ENCODE assay signal across 10 mouse cellular contexts in the genomic region with DNA sequence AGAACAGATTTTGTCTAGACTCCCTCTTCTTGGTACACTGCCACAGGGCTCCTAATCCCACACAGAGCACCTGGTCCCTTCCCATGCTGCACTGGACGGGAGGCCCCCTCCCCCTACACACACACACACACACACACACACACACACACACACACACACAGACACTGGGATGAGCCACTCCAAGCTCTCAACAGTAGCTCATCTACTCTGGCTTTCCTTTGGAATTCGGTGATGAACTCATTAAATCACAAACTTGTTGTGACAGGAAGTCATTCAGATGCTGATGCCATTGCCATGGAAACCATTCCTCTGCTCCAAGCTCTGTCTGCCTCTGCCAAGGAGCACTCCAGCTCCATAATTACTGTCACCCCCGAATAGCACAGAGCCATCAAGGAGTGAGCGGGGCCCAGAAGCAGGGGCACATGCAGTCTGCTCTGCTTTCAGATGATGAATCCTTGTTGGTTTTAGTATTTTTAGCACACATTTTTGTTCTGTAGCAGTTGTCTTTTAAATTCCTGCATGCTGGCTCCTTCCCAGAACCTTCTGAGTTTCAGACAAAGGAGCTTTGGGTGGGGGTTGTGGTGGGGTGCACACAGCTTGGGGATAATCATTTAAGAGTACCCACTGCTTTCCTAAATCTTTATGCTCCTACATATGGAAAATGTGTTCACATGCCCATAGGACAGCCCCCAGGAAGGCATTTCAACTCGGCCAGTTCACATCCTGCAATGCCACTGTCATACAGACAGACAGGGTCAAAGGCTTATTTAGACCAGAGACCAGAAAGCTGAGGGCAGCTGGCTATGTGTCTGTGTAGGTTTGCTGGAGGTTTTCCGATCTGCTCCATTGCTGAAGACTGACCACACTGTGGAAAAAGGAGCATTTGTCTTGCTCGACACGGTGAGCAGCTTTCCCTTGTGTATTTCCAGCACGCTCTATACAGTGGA. TPM values are rescaled to one million over a fixed set of nuclear protein-coding genes. Genes with fewer than 3 reads are reported as not detected.
DNase-seq lines count a peak whose midpoint lies in the region; ATAC-seq and TF ChIP-seq lines count a peak whose summit lies in the region.
"Had no signal": no experiment of that assay in that cellular context is flagged by ENCODE, and none has a peak within 500 bp of the region (broad histone marks: within the 10 kb centered on the region; RNA-seq: fewer than 3 reads in every experiment).

No protein-coding gene starts in this region.

- ATAC-seq in liver, embryonic 12.5 days = no peak

- no peaks in the 10 kb centered on the region for H3K27me3 ChIP-seq in liver, adult 2 months (ENCODE audit: control insufficient read depth, insufficient read depth, low read length)
- no peaks in the 10 kb centered on the region for H3K27me3 ChIP-seq in liver, embryonic 12.5 days (replicated peaks)

- peak; percentile 29 for DNase-seq in liver, adult 2 months (ENCODE audit: extremely low read depth, low read depth, low spot score)
- peak; percentile 71 to 79 for DNase-seq in frontal cortex, postnatal 36 days (ENCODE audit: low spot score in 2 of 2)
- peak; percentile 62 to 66 for DNase-seq in left cerebral cortex, postnatal 36 days (ENCODE audit: low spot score in 2 of 2)
- peak; percentile 51 for DNase-seq in right cerebral cortex, postnatal 14 days
- no peak for DNase-seq in ovary, postnatal 10 days (ENCODE audit: low spot score)
- DNase-seq in spleen, postnatal 14 days (ENCODE audit: low spot score in 2 of 2) = no peak
- DNase-seq in adrenal gland, adult (ENCODE audit: inconsistent age in 2 of 2, low spot score in 1 of 2) = no peak

- no peak for TF ChIP-seq POLR2A in liver, adult 2 months (IDR thresholded peaks at IDR 0.05; ENCODE audit: extremely low read depth, insufficient read depth, low read length)

- no peaks in the 10 kb centered on the region for H3K9me3 ChIP-seq in liver, embryonic 12.5 days (replicated peaks)
- H3K9me3 ChIP-seq: G1E had no signal

- no peaks in the 10 kb centered on the region for H3K79me2 ChIP-seq in liver, adult 2 months (ENCODE audit: control insufficient read depth, insufficient read depth, low read length)

- no peak overlapping the region for H3K9ac ChIP-seq in liver, adult 2 months (ENCODE audit: low read depth, low read length)
- no peak overlapping the region for H3K9ac ChIP-seq in liver, embryonic 12.5 days

- H3K27ac ChIP-seq in liver, adult 2 months (replicated peaks; ENCODE audit: insufficient read depth, low read depth, low read length) = no peak overlapping the region
- no peak overlapping the region for H3K27ac ChIP-seq in liver, embryonic 12.5 days
- H3K27ac ChIP-seq: macrophage had no signal

- TF ChIP-seq CTCF in liver, adult 2 months (IDR thresholded peaks at IDR 0.05; ENCODE audit: low read depth, low read length) = no peak

- no peaks in the 10 kb centered on the region for H3K36me3 ChIP-seq in liver, adult 2 months (ENCODE audit: control insufficient read depth, insufficient read depth, low read length)
- no peaks in the 10 kb centered on the region for H3K36me3 ChIP-seq in liver, embryonic 12.5 days
- H3K36me3 ChIP-seq: G1E had no signal

- intact Hi-C loops in left cerebral cortex, postnatal 36 days (cut with DNase I) = loop anchor here (5.0 kb wide), 1 partner anchor 36 kb away; no protein-coding TSS in a partner anchor

- H3K4me3 ChIP-seq in liver, adult 2 months (ENCODE audit: insufficient read depth, low read depth, low read length) = no peak overlapping the region
- H3K4me3 ChIP-seq in liver, embryonic 12.5 days = no peak overlapping the region

- H3K4me2 ChIP-seq in liver, embryonic 12.5 days = no peak overlapping the region

- H3K4me1 ChIP-seq in liver, adult 2 months (ENCODE audit: control insufficient read depth, insufficient read depth, low read length) = no peaks in the 10 kb centered on the region
- peaks cover 9% of the 10 kb centered on the region for H3K4me1 ChIP-seq in liver, embryonic 12.5 days

- WGBS in liver, adult 2 months = 78% methylated on average over 9 of the region's 9 CpGs
- WGBS in liver, embryonic 12.5 days (ENCODE audit: insufficient replicate concordance) = 59% methylated on average over 9 of the region's 9 CpGs

RNA-seq across cellular contexts. Expression of gene Cdk5r1, which starts 41.9 kb away (rescaled TPM):
- total RNA-seq in liver, adult 2 months (2014; rRNA removed) = 0.18 and 0.47 TPM in 2 replicates
- 0.45 and 0.61 TPM in 2 replicates for polyA plus RNA-seq in liver, adult 2 months (2012; rRNA removed)
- polyA plus RNA-seq in liver, embryonic 12.5 days (2016; fragmentation: Nextera tagmentation; extraction: Ambion mirVana) = 0.62 and 0.75 TPM in 2 replicates
- total RNA-seq in left cerebral cortex, postnatal 36 days (2021) = 100 to 1,000 TPM; 316 to 340 TPM

Comparison
In these comparisons a context has a peak if more than half of its experiments do, and no peak if none do; other contexts are left out.
1. DNase-seq: peak in liver, adult 2 months (single experiment), frontal cortex, postnatal 36 days (2 of 2), left cerebral cortex, postnatal 36 days (2 of 2) and right cerebral cortex, postnatal 14 days (single experiment); none in ovary, postnatal 10 days (single experiment), spleen, postnatal 14 days (0 of 2) and adrenal gland, adult (0 of 2).
2. RNA of gene Cdk5r1, which starts 41.9 kb away (total RNA-seq): 316 to 340 TPM in left cerebral cortex, postnatal 36 days; 0.18 to 0.47 TPM in liver, adult 2 months; every median in the first group is over 100 times any median in the second.